ENCODE assay signal across 9 mouse cellular contexts in genomic region chr4:126428682-126429346, GRCm38 (mm10). TPM values are rescaled to one million over a fixed set of nuclear protein-coding genes. Genes with fewer than 3 reads are reported as not detected.
DNase-seq lines count a peak whose midpoint lies in the region; ATAC-seq and TF ChIP-seq lines count a peak whose summit lies in the region.
"Had no signal": no experiment of that assay in that cellular context is flagged by ENCODE, and none has a peak within 500 bp of the region (broad histone marks: within the 10 kb centered on the region; RNA-seq: fewer than 3 reads in every experiment).

No protein-coding gene starts in this region.

- 3% methylated on average over 24 of the region's 24 CpGs for WGBS in limb, embryonic 11.5 days
- 3% methylated on average over 24 of the region's 24 CpGs for WGBS in neural tube, embryonic 13.5 days

- intact Hi-C loops in gastrocnemius, adult 2 months (cut with DNase I) = no loop called here
- intact Hi-C loops in gastrocnemius, postnatal 14 days (cut with DNase I; ENCODE audit: low total_unique reads) = no loop called here
- intact Hi-C loops in left cerebral cortex, postnatal 10 days (cut with DNase I) = no loop called here

- H3K4me3 ChIP-seq in gastrocnemius, adult 2 months = peak overlapping the region; percentile 77
- H3K4me3 ChIP-seq in ES-Bruce4 (ENCODE audit: low read depth, low read length) = peak overlapping the region; percentile 95
- H3K4me3 ChIP-seq in erythroblast, embryonic 14.5 days (replicated peaks) = peak overlapping the region; percentile 89
- H3K4me3 ChIP-seq in limb, embryonic 11.5 days (ENCODE audit: low read depth, low read length) = peak overlapping the region; percentile 89
- peak overlapping the region; percentile 95 for H3K4me3 ChIP-seq in neural tube, embryonic 13.5 days

- H3K27ac ChIP-seq in gastrocnemius, adult 2 months = peak overlapping the region; percentile 97
- H3K27ac ChIP-seq in ES-Bruce4 (ENCODE audit: insufficient read depth, low read length) = no peak overlapping the region
- peak overlapping the region; percentile 68 for H3K27ac ChIP-seq in limb, embryonic 11.5 days (replicated peaks; ENCODE audit: low read depth, low read length)
- peak overlapping the region; percentile 93 for H3K27ac ChIP-seq in neural tube, embryonic 13.5 days (replicated peaks)

- no peak for TF ChIP-seq CTCF in gastrocnemius, adult 2 months (IDR thresholded peaks at IDR 0.05)
- TF ChIP-seq CTCF in ES-Bruce4 (IDR thresholded peaks at IDR 0.05; ENCODE audit: low read depth, low read length) = no peak

- peak overlapping the region; percentile 91 for H3K4me2 ChIP-seq in limb, embryonic 11.5 days (ENCODE audit: low read depth, severe bottlenecking)
- H3K4me2 ChIP-seq in neural tube, embryonic 13.5 days = peak overlapping the region; percentile 95

- DNase-seq in gastrocnemius, adult 2 months = no peak
- no peak for DNase-seq in gastrocnemius, postnatal 14 days
- DNase-seq in limb, embryonic 11.5 days (ENCODE audit: low spot score) = no peak
- no peak for DNase-seq in left cerebral cortex, postnatal 10 days (ENCODE audit: extremely low spot score in 1 of 2, low spot score in 2 of 2)

- no peaks in the 10 kb centered on the region for H3K4me1 ChIP-seq in ES-Bruce4 (ENCODE audit: control insufficient read depth, insufficient read depth, low read length)
- peaks cover 35% of the 10 kb centered on the region for H3K4me1 ChIP-seq in erythroblast, embryonic 14.5 days (ENCODE audit: control insufficient read depth)
- H3K4me1 ChIP-seq in limb, embryonic 11.5 days (ENCODE audit: control insufficient read depth, insufficient read depth, low read length) = no peaks in the 10 kb centered on the region
- H3K4me1 ChIP-seq in neural tube, embryonic 13.5 days (replicated peaks) = peaks cover 21% of the 10 kb centered on the region

- TF ChIP-seq EP300 in ES-Bruce4 (IDR thresholded peaks at IDR 0.05; ENCODE audit: insufficient read depth, low read depth, low read length) = no peak

- TF ChIP-seq POLR2A in ES-Bruce4 (IDR thresholded peaks at IDR 0.05; ENCODE audit: insufficient read depth, low read length) = no peak

- H3K36me3 ChIP-seq in ES-Bruce4 (ENCODE audit: control insufficient read depth, insufficient read depth, low read length, poor library complexity, severe bottlenecking) = no peaks in the 10 kb centered on the region
- no peaks in the 10 kb centered on the region for H3K36me3 ChIP-seq in erythroblast, embryonic 14.5 days (ENCODE audit: control insufficient read depth)
- no peaks in the 10 kb centered on the region for H3K36me3 ChIP-seq in limb, embryonic 11.5 days (ENCODE audit: control insufficient read depth, insufficient read depth, low read length)
- no peaks in the 10 kb centered on the region; the same call in 1 of the 2 replicates for H3K36me3 ChIP-seq in neural tube, embryonic 13.5 days

- H3K9me3 ChIP-seq in ES-Bruce4 (replicated peaks; ENCODE audit: control insufficient read depth, insufficient read depth, low read length, poor library complexity, severe bottlenecking) = no peaks in the 10 kb centered on the region
- no peaks in the 10 kb centered on the region for H3K9me3 ChIP-seq in erythroblast, embryonic 14.5 days (ENCODE audit: control insufficient read depth, low read length)
- H3K9me3 ChIP-seq in limb, embryonic 11.5 days (ENCODE audit: control insufficient read depth, low read length) = no peaks in the 10 kb centered on the region
- H3K9me3 ChIP-seq in neural tube, embryonic 13.5 days = no peaks in the 10 kb centered on the region

- H3K9ac ChIP-seq in ES-Bruce4 (ENCODE audit: low read depth, poor library complexity, severe bottlenecking) = peak overlapping the region; percentile 60
- H3K9ac ChIP-seq in limb, embryonic 11.5 days (ENCODE audit: low read length) = peak overlapping the region; percentile 84
- peak overlapping the region; percentile 93 for H3K9ac ChIP-seq in neural tube, embryonic 13.5 days

- no peaks in the 10 kb centered on the region for H3K27me3 ChIP-seq in ES-Bruce4 (ENCODE audit: control insufficient read depth, insufficient read depth, low read length, poor library complexity, severe bottlenecking)
- no peaks in the 10 kb centered on the region for H3K27me3 ChIP-seq in erythroblast, embryonic 14.5 days (ENCODE audit: control insufficient read depth)
- H3K27me3 ChIP-seq in limb, embryonic 11.5 days (ENCODE audit: control insufficient read depth, insufficient read depth, low read length) = no peaks in the 10 kb centered on the region
- H3K27me3 ChIP-seq in neural tube, embryonic 13.5 days = no peaks in the 10 kb centered on the region
- H3K27me3 ChIP-seq: Patski had no signal

- peak; percentile 27; the same call in 1 of the 2 replicates for ATAC-seq in limb, embryonic 11.5 days (ENCODE audit: insufficient number of reproducible peaks, low FRiP score, low TSS enrichment, low read depth)
- peak; percentile 76 for ATAC-seq in neural tube, embryonic 13.5 days (ENCODE audit: low read depth)
- no peak; the same call in 1 of the 2 replicates for ATAC-seq in megakaryocyte-erythroid progenitor cell, adult 5-6 weeks (replicated peaks; ENCODE audit: low FRiP score, low TSS enrichment, poor library complexity, severe bottlenecking)

RNA-seq across cellular contexts. Expression of gene Ago3, which starts 0.5 kb away (rescaled TPM):
- total RNA-seq in gastrocnemius, adult 2 months (2021) = 10 to 100 TPM in 1 of 2 experiments, 1 to 10 TPM in 1; 7.6 to 11.6 TPM
- total RNA-seq in gastrocnemius, postnatal 14 days (2021) = 1 to 10 TPM; 6.4 to 7.8 TPM
- 15.2 and 20.7 TPM in 2 replicates for polyA plus RNA-seq in ES-Bruce4 (2011; ENCODE audit: insufficient read depth, insufficient read length, low read depth, missing spikeins)
- 0.14 and 0.27 TPM in 2 replicates for polyA plus RNA-seq in erythroblast, embryonic 14.5 days (2012)
- polyA plus RNA-seq in limb, embryonic 11.5 days (2014; fragmentation: Nextera tagmentation; extraction: Ambion mirVana) = 11.9 and 14.8 TPM in 2 replicates
- polyA plus RNA-seq in neural tube, embryonic 13.5 days (2015; fragmentation: Nextera tagmentation; extraction: Ambion mirVana) = 16.5 and 17.4 TPM in 2 replicates
- total RNA-seq in left cerebral cortex, postnatal 10 days (2021) = 10 to 100 TPM; 23.0 to 23.5 TPM
- 18.0 and 31.5 TPM in 2 replicates for total RNA-seq in megakaryocyte-erythroid progenitor cell, adult 5-6 weeks (2014; fragmentation: Nextera tagmentation)
- 3.0 and 20.2 TPM in 2 replicates for total RNA-seq in megakaryocyte-erythroid progenitor cell, adult 5-6 weeks (2017)

RNA-seq across cellular contexts. Expression of gene Ago1, which starts 39.6 kb away (rescaled TPM):
- total RNA-seq in gastrocnemius, adult 2 months (2021) = 1 to 10 TPM; 6.6 to 7.9 TPM
- 1 to 10 TPM; 6.8 to 7.9 TPM for total RNA-seq in gastrocnemius, postnatal 14 days (2021)
- polyA plus RNA-seq in ES-Bruce4 (2011; ENCODE audit: insufficient read depth, insufficient read length, low read depth, missing spikeins) = 44.6 and 44.8 TPM in 2 replicates
- polyA plus RNA-seq in erythroblast, embryonic 14.5 days (2012) = 0.05 and 0.09 TPM in 2 replicates
- 7.8 and 8.7 TPM in 2 replicates for polyA plus RNA-seq in limb, embryonic 11.5 days (2014; fragmentation: Nextera tagmentation; extraction: Ambion mirVana)
- 11.5 and 12.1 TPM in 2 replicates for polyA plus RNA-seq in neural tube, embryonic 13.5 days (2015; fragmentation: Nextera tagmentation; extraction: Ambion mirVana)
- 10 to 100 TPM; 62.4 to 65.3 TPM for total RNA-seq in left cerebral cortex, postnatal 10 days (2021)
- 35.3 and 42.6 TPM in 2 replicates for total RNA-seq in megakaryocyte-erythroid progenitor cell, adult 5-6 weeks (2014; fragmentation: Nextera tagmentation)
- total RNA-seq in megakaryocyte-erythroid progenitor cell, adult 5-6 weeks (2017) = 23.3 and 32.2 TPM in 2 replicates
